Mouse (Mus musculus) heart, postnatal 0 days (tissue): Measurements from ENCODE around the gene Qpctl.

Source experiments
- CTCF ChIP-seq: IDR thresholded peaks from 2 replicates; pipeline ENCODE4 v1.5.1; 2016; ENCODE audit warnings: antibody characterized with exemption, control low read depth, low read depth
- EP300 ChIP-seq: IDR thresholded peaks from 2 replicates; pipeline ENCODE4 v1.6.1; 2016; ENCODE audit warnings: antibody characterized with exemption, low read depth

- TF ChIP-seq CTCF, result no peak
- TF ChIP-seq EP300, result no peak
Observed at GRCm38 (mm10) chr7:19164978-19165377, 15.9 kb upstream of the Qpctl start.
